Mouse (Mus musculus): ENCODE results near the gene Gjc1. TPM values are rescaled to one million over a fixed set of nuclear protein-coding genes. Genes with fewer than 3 reads are reported as not detected.
A peak's percentile ranks its signal among the peaks of the same experiment; 100 is the strongest.

Gjc1 gene
- polyA plus RNA-seq, 1 experiment from 2014 or later, result 56.6 TPM

- peak overlapping the region; percentile 76 for H3K9ac ChIP-seq (ENCODE audit: low read depth, low read length)
- peaks cover 23% of the 10 kb centered on the region for H3K4me1 ChIP-seq (ENCODE audit: control insufficient read depth, insufficient read depth, low read length)
- no peak for ATAC-seq (replicated peaks; ENCODE audit: insufficient number of reproducible peaks, low FRiP score, low TSS enrichment)
- no peak overlapping the region for H3K27ac ChIP-seq (ENCODE audit: low read depth, low read length)
- H3K27me3 ChIP-seq (ENCODE audit: control insufficient read depth, insufficient read depth, low read length), result peaks cover 41% of the 10 kb centered on the region
- H3K4me3 ChIP-seq (ENCODE audit: low read depth, low read length), result peak overlapping the region; percentile 64
- peak overlapping the region; percentile 98 for H3K4me2 ChIP-seq
- no peaks in the 10 kb centered on the region for H3K36me3 ChIP-seq (ENCODE audit: control insufficient read depth, insufficient read depth, low read length)
- WGBS (ENCODE audit: insufficient replicate concordance), result 8% methylated on average over 15 of the region's 15 CpGs
- no peaks in the 10 kb centered on the region for H3K9me3 ChIP-seq (replicated peaks; ENCODE audit: control insufficient read depth, low read length)
Measured at GRCm38 (mm10) chr11:102762248-102762647, 57.3 kb downstream of the Gjc1 start.

- H3K27ac ChIP-seq (ENCODE audit: low read depth, low read length), result 0 out of 2 replicates have a peak within 1 kb of the TSS, but pooled peaks have one; percentile 24
- H3K9ac ChIP-seq (ENCODE audit: low read depth, low read length), result peak within 1 kb of the TSS; percentile 76
- no peak for ATAC-seq (replicated peaks; ENCODE audit: insufficient number of reproducible peaks, low FRiP score, low TSS enrichment)
- peaks cover 41% of the 10 kb centered on the region for H3K27me3 ChIP-seq (ENCODE audit: control insufficient read depth, insufficient read depth, low read length)
- peaks cover 23% of the 10 kb centered on the region for H3K4me1 ChIP-seq (ENCODE audit: control insufficient read depth, insufficient read depth, low read length)
- H3K4me3 ChIP-seq (ENCODE audit: low read depth, low read length), result peak within 1 kb of the TSS; percentile 64
- peak within 1 kb of the TSS; percentile 98 for H3K4me2 ChIP-seq
- WGBS (ENCODE audit: insufficient replicate concordance), result under 1% methylated on average over 50 of the region's 76 CpGs
- no peaks in the 10 kb centered on the region for H3K36me3 ChIP-seq (ENCODE audit: control insufficient read depth, insufficient read depth, low read length)
- H3K9me3 ChIP-seq (replicated peaks; ENCODE audit: control insufficient read depth, low read length), result no peaks in the 10 kb centered on the region
Measured at GRCm38 (mm10) chr11:102761309-102762210, 57.9 kb downstream of the Gjc1 start, which contains the start of gene Adam11. TSS of gene Adam11 (plus strand) at chr11:102761439.

GRCm38 (mm10) chr11:102760805-102761308, 58.6 kb downstream of the Gjc1 start:
- Histone ChIP-seq H3K27me3 (ENCODE audit: control insufficient read depth, insufficient read depth, low read length) (peaks cover 41% of the 10 kb centered on the region), H3K27ac (ENCODE audit: low read depth, low read length) (0 out of 2 replicates have a peak overlapping the region, but pooled peaks have one; percentile 24), H3K9me3 (replicated peaks; ENCODE audit: control insufficient read depth, low read length) (no peaks in the 10 kb centered on the region), H3K4me3 (ENCODE audit: low read depth, low read length) (peak overlapping the region; percentile 64), H3K36me3 (ENCODE audit: control insufficient read depth, insufficient read depth, low read length) (no peaks in the 10 kb centered on the region), H3K4me2 (peak overlapping the region; percentile 98), H3K4me1 (ENCODE audit: control insufficient read depth, insufficient read depth, low read length) (peaks cover 23% of the 10 kb centered on the region), H3K9ac (ENCODE audit: low read depth, low read length) (peak overlapping the region; percentile 76; the same call in 1 of the 2 replicates)
- no peak for ATAC-seq (replicated peaks; ENCODE audit: insufficient number of reproducible peaks, low FRiP score, low TSS enrichment)
- 21% methylated on average over 4 of the region's 6 CpGs for WGBS (ENCODE audit: insufficient replicate concordance)

GRCm38 (mm10) chr11:102758977-102759376, 60.5 kb downstream of the Gjc1 start:
- peaks cover 32% of the 10 kb centered on the region for H3K4me1 ChIP-seq (ENCODE audit: control insufficient read depth, insufficient read depth, low read length)
- H3K4me2 ChIP-seq, result no peak overlapping the region
- no peaks in the 10 kb centered on the region for H3K36me3 ChIP-seq (ENCODE audit: control insufficient read depth, insufficient read depth, low read length)
- no peak overlapping the region for H3K27ac ChIP-seq (ENCODE audit: low read depth, low read length)
- no peak for ATAC-seq (replicated peaks; ENCODE audit: insufficient number of reproducible peaks, low FRiP score, low TSS enrichment)
- H3K27me3 ChIP-seq (ENCODE audit: control insufficient read depth, insufficient read depth, low read length), result peaks cover 34% of the 10 kb centered on the region
- H3K4me3 ChIP-seq (ENCODE audit: low read depth, low read length), result no peak overlapping the region
- WGBS (ENCODE audit: insufficient replicate concordance), result 72% methylated on average over 2 of the region's 2 CpGs
- H3K9ac ChIP-seq (ENCODE audit: low read depth, low read length), result no peak overlapping the region
- H3K9me3 ChIP-seq (replicated peaks; ENCODE audit: control insufficient read depth, low read length), result no peaks in the 10 kb centered on the region

GRCm38 (mm10) chr11:102755391-102755790, 64.1 kb downstream of the Gjc1 start:
- no peak for ATAC-seq (replicated peaks; ENCODE audit: insufficient number of reproducible peaks, low FRiP score, low TSS enrichment)
- Histone ChIP-seq H3K9ac (ENCODE audit: low read depth, low read length) (no peak overlapping the region), H3K9me3 (replicated peaks; ENCODE audit: control insufficient read depth, low read length) (no peaks in the 10 kb centered on the region), H3K27ac (ENCODE audit: low read depth, low read length) (no peak overlapping the region), H3K36me3 (ENCODE audit: control insufficient read depth, insufficient read depth, low read length) (no peaks in the 10 kb centered on the region), H3K4me3 (ENCODE audit: low read depth, low read length) (no peak overlapping the region), H3K4me1 (ENCODE audit: control insufficient read depth, insufficient read depth, low read length) (peaks cover 22% of the 10 kb centered on the region), H3K27me3 (ENCODE audit: control insufficient read depth, insufficient read depth, low read length) (peaks cover 21% of the 10 kb centered on the region), H3K4me2 (no peak overlapping the region)
- 71% methylated on average over 7 of the region's 7 CpGs for WGBS (ENCODE audit: insufficient replicate concordance)

GRCm38 (mm10) chr11:102754416-102754815, 65.1 kb downstream of the Gjc1 start:
- no peak overlapping the region for H3K4me3 ChIP-seq (ENCODE audit: low read depth, low read length)
- H3K36me3 ChIP-seq (ENCODE audit: control insufficient read depth, insufficient read depth, low read length), result no peaks in the 10 kb centered on the region
- H3K4me2 ChIP-seq, result peak overlapping the region; percentile 31
- no peak overlapping the region for H3K9ac ChIP-seq (ENCODE audit: low read depth, low read length)
- H3K27me3 ChIP-seq (ENCODE audit: control insufficient read depth, insufficient read depth, low read length), result peaks cover 14% of the 10 kb centered on the region
- H3K4me1 ChIP-seq (ENCODE audit: control insufficient read depth, insufficient read depth, low read length), result peaks cover 13% of the 10 kb centered on the region
- WGBS (ENCODE audit: insufficient replicate concordance), result 41% methylated on average over 4 of the region's 4 CpGs
- no peak for ATAC-seq (replicated peaks; ENCODE audit: insufficient number of reproducible peaks, low FRiP score, low TSS enrichment)
- H3K9me3 ChIP-seq (replicated peaks; ENCODE audit: control insufficient read depth, low read length), result no peaks in the 10 kb centered on the region
- no peak overlapping the region for H3K27ac ChIP-seq (ENCODE audit: low read depth, low read length)

- H3K9ac ChIP-seq (ENCODE audit: low read depth, low read length), result peak overlapping the region; percentile 35; the same call in 1 of the 2 replicates
- H3K27me3 ChIP-seq (ENCODE audit: control insufficient read depth, insufficient read depth, low read length), result peaks cover 14% of the 10 kb centered on the region
- no peak for ATAC-seq (replicated peaks; ENCODE audit: insufficient number of reproducible peaks, low FRiP score, low TSS enrichment)
- no peaks in the 10 kb centered on the region for H3K9me3 ChIP-seq (replicated peaks; ENCODE audit: control insufficient read depth, low read length)
- no peak overlapping the region for H3K4me3 ChIP-seq (ENCODE audit: low read depth, low read length)
- WGBS (ENCODE audit: insufficient replicate concordance), result 45% methylated on average over 18 of the region's 18 CpGs
- peak overlapping the region; percentile 31 for H3K4me2 ChIP-seq
- H3K4me1 ChIP-seq (ENCODE audit: control insufficient read depth, insufficient read depth, low read length), result peaks cover 13% of the 10 kb centered on the region
- no peaks in the 10 kb centered on the region for H3K36me3 ChIP-seq (ENCODE audit: control insufficient read depth, insufficient read depth, low read length)
- H3K27ac ChIP-seq (ENCODE audit: low read depth, low read length), result no peak overlapping the region
Measured at GRCm38 (mm10) chr11:102753591-102754324, 65.7 kb downstream of the Gjc1 start.

- no peak for ATAC-seq (replicated peaks; ENCODE audit: insufficient number of reproducible peaks, low FRiP score, low TSS enrichment)
- H3K4me2 ChIP-seq, result no peak overlapping the region
- no peaks in the 10 kb centered on the region for H3K9me3 ChIP-seq (replicated peaks; ENCODE audit: control insufficient read depth, low read length)
- 62% methylated on average over 13 of the region's 13 CpGs for WGBS (ENCODE audit: insufficient replicate concordance)
- no peaks in the 10 kb centered on the region for H3K36me3 ChIP-seq (ENCODE audit: control insufficient read depth, insufficient read depth, low read length)
- H3K4me1 ChIP-seq (ENCODE audit: control insufficient read depth, insufficient read depth, low read length), result peaks cover 13% of the 10 kb centered on the region
- peaks cover 14% of the 10 kb centered on the region for H3K27me3 ChIP-seq (ENCODE audit: control insufficient read depth, insufficient read depth, low read length)
- H3K27ac ChIP-seq (ENCODE audit: low read depth, low read length), result no peak overlapping the region
- no peak overlapping the region for H3K4me3 ChIP-seq (ENCODE audit: low read depth, low read length)
- no peak overlapping the region for H3K9ac ChIP-seq (ENCODE audit: low read depth, low read length)
Measured at GRCm38 (mm10) chr11:102752896-102753590, 66.5 kb downstream of the Gjc1 start.

All from heart, embryonic 11.5 days (tissue).